Mouse (Mus musculus): ENCODE measurements around the gene Tasp1.
"Not testable (repeated sequence)": the region's sequence is repeated elsewhere in the genome, so short reads cannot be mapped to it uniquely, and the experiment has no call there.

The Tasp1 gene

GRCm38 (mm10) chr2:140051607-140052126 lies 14.9 kb downstream of the Tasp1 start:
- DNase-seq, result no peak

GRCm38 (mm10) chr2:140042522-140043131 lies 24.0 kb downstream of the Tasp1 start:
- no peak for DNase-seq

GRCm38 (mm10) chr2:140042081-140042480 lies 24.5 kb downstream of the Tasp1 start:
- DNase-seq, result no peak

- DNase-seq, result no peak
These were observed 29.1 kb downstream of the Tasp1 start for GRCm38 (mm10) chr2:140037459-140037858.

- DNase-seq, result no peak
These were observed 29.8 kb downstream of the Tasp1 start for GRCm38 (mm10) chr2:140036854-140037253.

GRCm38 (mm10) chr2:140024937-140025336 lies 41.7 kb downstream of the Tasp1 start:
- DNase-seq, result no peak

- no peak for DNase-seq
These were observed 59.2 kb downstream of the Tasp1 start for GRCm38 (mm10) chr2:140007406-140007805.

GRCm38 (mm10) chr2:139998170-139998569 lies 68.4 kb downstream of the Tasp1 start:
- no peak for DNase-seq

- not testable (repeated sequence) for DNase-seq
These were observed 76.7 kb downstream of the Tasp1 start for GRCm38 (mm10) chr2:139989907-139990306.

GRCm38 (mm10) chr2:139967451-139967850 lies 99.2 kb downstream of the Tasp1 start:
- DNase-seq, result no peak

- peak; percentile 29 for DNase-seq
These were observed 100.3 kb downstream of the Tasp1 start for GRCm38 (mm10) chr2:139966288-139966687.

GRCm38 (mm10) chr2:139948843-139949242 lies 117.8 kb downstream of the Tasp1 start:
- DNase-seq, result no peak

- DNase-seq, result no peak
These were observed 129.0 kb downstream of the Tasp1 start for GRCm38 (mm10) chr2:139937581-139937980.

- no peak for DNase-seq
These were observed 132.0 kb downstream of the Tasp1 start for GRCm38 (mm10) chr2:139934577-139934976.

- DNase-seq, result no peak
These were observed 132.5 kb downstream of the Tasp1 start for GRCm38 (mm10) chr2:139934033-139934572.

- DNase-seq, result no peak
These were observed 134.4 kb downstream of the Tasp1 start for GRCm38 (mm10) chr2:139932211-139932610.

- no peak for DNase-seq
These were observed 141.7 kb downstream of the Tasp1 start for GRCm38 (mm10) chr2:139924937-139925336.

- DNase-seq, result not testable (repeated sequence)
These were observed 145.2 kb downstream of the Tasp1 start for GRCm38 (mm10) chr2:139921395-139921794.

GRCm38 (mm10) chr2:139919757-139920156 lies 146.8 kb downstream of the Tasp1 start:
- no peak for DNase-seq

GRCm38 (mm10) chr2:139906441-139907157 lies 160.0 kb downstream of the Tasp1 start:
- no peak for DNase-seq

- DNase-seq, result no peak
These were observed 175.1 kb downstream of the Tasp1 start for GRCm38 (mm10) chr2:139891405-139892089.

GRCm38 (mm10) chr2:139884264-139884637 lies 182.4 kb downstream of the Tasp1 start:
- no peak for DNase-seq

- no peak for DNase-seq
These were observed 182.9 kb downstream of the Tasp1 start for GRCm38 (mm10) chr2:139883581-139884263.
